Mouse (Mus musculus) layer of hippocampus, postnatal 36 days (tissue): ENCODE results near the gene Map4k2. TPM values are rescaled to one million over a fixed set of nuclear protein-coding genes. Genes with fewer than 3 reads are reported as not detected.

Source experiments
- DNase-seq, 2 experiments: peaks; one replicate each; pipeline ENCODE4 v3.0.0; 2022
- total RNA-seq, 2 experiments: library from RNA; stranded (reverse); gene quantifications; 2 replicates each; pipeline ENCODE4 v1.2.3; 2021

The Map4k2 gene
- total RNA-seq, 2 experiments from 2014 or later: 74.9 to 87.7 TPM

- DNase-seq: no peak
These were observed 5.7 kb downstream of the Map4k2 start for GRCm38 (mm10) chr19:6346661-6347060.

GRCm38 (mm10) chr19:6347615-6348014 lies 6.7 kb downstream of the Map4k2 start:
- DNase-seq: no peak

- DNase-seq: no peak
These were observed 7.8 kb downstream of the Map4k2 start for GRCm38 (mm10) chr19:6348717-6349116.

GRCm38 (mm10) chr19:6349215-6349983 lies 8.5 kb downstream of the Map4k2 start:
- DNase-seq: no peak

GRCm38 (mm10) chr19:6351431-6352106 lies 10.6 kb downstream of the Map4k2 start:
- no peak for DNase-seq

GRCm38 (mm10) chr19:6352107-6352505 lies 11.2 kb downstream of the Map4k2 start:
- no peak for DNase-seq

GRCm38 (mm10) chr19:6354030-6354429 lies 13.1 kb downstream of the Map4k2 start:
- DNase-seq: no peak

- DNase-seq: no peak
These were observed 20.4 kb downstream of the Map4k2 start for GRCm38 (mm10) chr19:6361291-6361690.

- no peak for DNase-seq
These were observed 22.1 kb downstream of the Map4k2 start for GRCm38 (mm10) chr19:6363091-6363410.

- peak; percentile 100 for DNase-seq
These were observed 22.7 kb downstream of the Map4k2 start, which contains the start of gene Sf1 for GRCm38 (mm10) chr19:6363411-6364240. Gene Sf1 (plus strand): TSS chr19:6363690.

GRCm38 (mm10) chr19:6364317-6364725 lies 23.4 kb downstream of the Map4k2 start:
- peak; percentile 90 to 92 for DNase-seq

- no peak for DNase-seq
These were observed 23.9 kb downstream of the Map4k2 start for GRCm38 (mm10) chr19:6364842-6365241.

GRCm38 (mm10) chr19:6370175-6370574 lies 29.2 kb downstream of the Map4k2 start:
- no peak for DNase-seq

GRCm38 (mm10) chr19:6372433-6372832 lies 31.5 kb downstream of the Map4k2 start:
- DNase-seq: no peak

GRCm38 (mm10) chr19:6373539-6374400 lies 32.8 kb downstream of the Map4k2 start:
- DNase-seq: peak; percentile 47 to 64

- no peak for DNase-seq
These were observed 33.6 kb downstream of the Map4k2 start for GRCm38 (mm10) chr19:6374571-6374970.

- no peak for DNase-seq
These were observed 34.7 kb downstream of the Map4k2 start for GRCm38 (mm10) chr19:6375423-6376254.

- no peak for DNase-seq
These were observed 35.3 kb downstream of the Map4k2 start for GRCm38 (mm10) chr19:6376255-6376564.

- DNase-seq: no peak
These were observed 35.7 kb downstream of the Map4k2 start for GRCm38 (mm10) chr19:6376643-6377042.

GRCm38 (mm10) chr19:6377327-6378040 lies 36.5 kb downstream of the Map4k2 start:
- DNase-seq: no peak
